ENCODE assay signal across 12 mouse cellular contexts in the genomic region with DNA sequence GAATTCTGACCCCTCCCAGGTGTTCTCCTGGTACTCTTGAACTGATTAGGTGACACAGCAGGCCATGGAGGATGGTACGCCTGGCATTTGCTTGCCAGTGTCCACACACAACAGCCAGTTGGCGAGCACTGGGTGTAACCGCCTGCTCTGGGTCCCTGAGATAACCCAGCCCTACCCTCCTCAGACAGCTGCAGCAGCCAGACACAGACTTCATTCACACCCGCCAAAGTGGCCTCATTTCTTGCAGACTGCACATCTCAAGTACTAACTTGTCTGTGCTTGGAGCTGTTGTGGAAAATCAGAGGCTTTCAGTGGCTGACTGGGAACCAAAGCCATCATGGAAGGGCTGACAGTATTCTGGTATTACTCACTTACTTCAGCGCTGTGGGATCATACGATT. TPM values are rescaled to one million over a fixed set of nuclear protein-coding genes. Genes with fewer than 3 reads are reported as not detected.
DNase-seq lines count a peak whose midpoint lies in the region; ATAC-seq lines count a peak whose summit lies in the region.
"Had no signal": no experiment of that assay in that cellular context is flagged by ENCODE, and none has a peak within 500 bp of the region (broad histone marks: within the 10 kb centered on the region; RNA-seq: fewer than 3 reads in every experiment).

No protein-coding gene starts in this region.

- H3K27me3 ChIP-seq in embryonic facial prominence, embryonic 13.5 days = peaks cover 4% of the 10 kb centered on the region; the same call in 1 of the 2 replicates
- peaks cover 27% of the 10 kb centered on the region for H3K27me3 ChIP-seq in embryonic facial prominence, embryonic 10.5 days (replicated peaks; ENCODE audit: low read depth, poor library complexity, severe bottlenecking)
- peaks cover 50% of the 10 kb centered on the region for H3K27me3 ChIP-seq in liver, embryonic 12.5 days (replicated peaks)
- no peaks in the 10 kb centered on the region for H3K27me3 ChIP-seq in stomach, embryonic 16.5 days (ENCODE audit: control insufficient read depth, insufficient read depth, low read length)

- no peaks in the 10 kb centered on the region for H3K9me3 ChIP-seq in embryonic facial prominence, embryonic 13.5 days
- no peaks in the 10 kb centered on the region for H3K9me3 ChIP-seq in embryonic facial prominence, embryonic 10.5 days
- no peaks in the 10 kb centered on the region for H3K9me3 ChIP-seq in liver, embryonic 12.5 days (replicated peaks)
- H3K9me3 ChIP-seq in stomach, embryonic 16.5 days (replicated peaks; ENCODE audit: control insufficient read depth, low read length) = no peaks in the 10 kb centered on the region

- no peak overlapping the region for H3K4me3 ChIP-seq in embryonic facial prominence, embryonic 13.5 days
- H3K4me3 ChIP-seq in embryonic facial prominence, embryonic 10.5 days = no peak overlapping the region
- H3K4me3 ChIP-seq in liver, embryonic 12.5 days = peak overlapping the region; percentile 6; the same call in 1 of the 2 replicates
- H3K4me3 ChIP-seq in stomach, embryonic 16.5 days (replicated peaks; ENCODE audit: low read length) = no peak overlapping the region

- no peak overlapping the region for H3K27ac ChIP-seq in embryonic facial prominence, embryonic 13.5 days
- H3K27ac ChIP-seq in embryonic facial prominence, embryonic 10.5 days (replicated peaks) = no peak overlapping the region
- peak overlapping the region; percentile 82 for H3K27ac ChIP-seq in liver, embryonic 12.5 days
- 0 out of 2 replicates have a peak overlapping the region, but pooled peaks have one; percentile 10 for H3K27ac ChIP-seq in stomach, embryonic 16.5 days (ENCODE audit: low read length)

- no peak overlapping the region for H3K9ac ChIP-seq in embryonic facial prominence, embryonic 13.5 days
- H3K9ac ChIP-seq in liver, embryonic 12.5 days = peak overlapping the region; percentile 25; the same call in 1 of the 2 replicates
- H3K9ac ChIP-seq in stomach, embryonic 16.5 days (ENCODE audit: low read length) = no peak overlapping the region

- DNase-seq in embryonic facial prominence, embryonic 10.5 days (ENCODE audit: low spot score) = no peak
- peak; percentile 44 for DNase-seq in lung, postnatal 10 days
- DNase-seq in lung, postnatal 36 days = no peak
- DNase-seq in layer of hippocampus, adult 9-10 months (ENCODE audit: low spot score) = no peak
- no peak for DNase-seq in urinary bladder, postnatal 25 days (ENCODE audit: low spot score)
- DNase-seq: cerebellum, adult 2 months; right cerebral cortex, postnatal 25 days had no signal

- no peaks in the 10 kb centered on the region for H3K36me3 ChIP-seq in embryonic facial prominence, embryonic 13.5 days
- no peaks in the 10 kb centered on the region for H3K36me3 ChIP-seq in embryonic facial prominence, embryonic 10.5 days (replicated peaks)
- H3K36me3 ChIP-seq in liver, embryonic 12.5 days = no peaks in the 10 kb centered on the region
- H3K36me3 ChIP-seq in stomach, embryonic 16.5 days (ENCODE audit: control insufficient read depth, insufficient read depth, low read length) = no peaks in the 10 kb centered on the region

- WGBS in embryonic facial prominence, embryonic 13.5 days = 70% methylated on average over 6 of the region's 6 CpGs
- 83% methylated on average over 6 of the region's 6 CpGs for WGBS in embryonic facial prominence, embryonic 10.5 days
- WGBS in liver, embryonic 12.5 days (ENCODE audit: insufficient replicate concordance) = 35% methylated on average over 6 of the region's 6 CpGs
- 51% methylated on average over 6 of the region's 6 CpGs for WGBS in stomach, embryonic 16.5 days

- no peaks in the 10 kb centered on the region for H3K4me1 ChIP-seq in embryonic facial prominence, embryonic 13.5 days
- peaks cover 11% of the 10 kb centered on the region; the same call in 1 of the 2 replicates for H3K4me1 ChIP-seq in embryonic facial prominence, embryonic 10.5 days
- H3K4me1 ChIP-seq in liver, embryonic 12.5 days = peaks cover 33% of the 10 kb centered on the region
- H3K4me1 ChIP-seq in stomach, embryonic 16.5 days (ENCODE audit: control insufficient read depth, insufficient read depth, low read length) = 0 out of 2 replicates have a peak, but pooled peaks cover 5% of the 10 kb centered on the region

- no peak overlapping the region for H3K4me2 ChIP-seq in embryonic facial prominence, embryonic 13.5 days
- peak overlapping the region; percentile 57 for H3K4me2 ChIP-seq in liver, embryonic 12.5 days
- H3K4me2 ChIP-seq in stomach, embryonic 16.5 days (ENCODE audit: low read depth, low read length) = no peak overlapping the region

- 0 out of 2 replicates have a peak, but pooled peaks have one; percentile 27 for ATAC-seq in embryonic facial prominence, embryonic 13.5 days (ENCODE audit: insufficient number of reproducible peaks, insufficient read depth, low FRiP score, low TSS enrichment, low read depth)
- peak; percentile 99 for ATAC-seq in liver, embryonic 12.5 days
- peak; percentile 77 for ATAC-seq in stomach, embryonic 16.5 days (ENCODE audit: insufficient read depth, low FRiP score)
- ATAC-seq: hindbrain, embryonic 16.5 days had no signal

RNA-seq across cellular contexts. Expression of gene A930018P22Rik, which starts 7.6 kb away (rescaled TPM):
- polyA plus RNA-seq in embryonic facial prominence, embryonic 13.5 days (2015; fragmentation: Nextera tagmentation; extraction: Ambion mirVana) = not detected in 2 replicates
- not detected in 2 replicates for polyA plus RNA-seq in embryonic facial prominence, embryonic 10.5 days (2016; fragmentation: Nextera tagmentation; extraction: Ambion mirVana)
- polyA plus RNA-seq in liver, embryonic 12.5 days (2016; fragmentation: Nextera tagmentation; extraction: Ambion mirVana) = 0.36 and 0.77 TPM in 2 replicates
- polyA plus RNA-seq in stomach, embryonic 16.5 days (2015; fragmentation: Nextera tagmentation; extraction: Ambion mirVana) = 0.22 TPM in 1 of 2 replicates, not detected in the other
- polyA plus RNA-seq: hindbrain, embryonic 16.5 days; lung, embryonic 16.5 days had no signal

RNA-seq across cellular contexts. Expression of gene Cd59a, which starts 34.6 kb away (rescaled TPM):
- 24.1 and 26.1 TPM in 2 replicates for polyA plus RNA-seq in embryonic facial prominence, embryonic 13.5 days (2015; fragmentation: Nextera tagmentation; extraction: Ambion mirVana)
- polyA plus RNA-seq in embryonic facial prominence, embryonic 10.5 days (2016; fragmentation: Nextera tagmentation; extraction: Ambion mirVana) = 21.7 and 22.4 TPM in 2 replicates
- 71.2 and 76.7 TPM in 2 replicates for polyA plus RNA-seq in liver, embryonic 12.5 days (2016; fragmentation: Nextera tagmentation; extraction: Ambion mirVana)
- polyA plus RNA-seq in stomach, embryonic 16.5 days (2015; fragmentation: Nextera tagmentation; extraction: Ambion mirVana) = 32.6 and 35.6 TPM in 2 replicates

Comparison
In these comparisons a context has a peak if more than half of its experiments do, and no peak if none do; other contexts are left out.
1. ATAC-seq: peak in every context shown above with its lines; median percentile 99 in liver, embryonic 12.5 days; 77 in stomach, embryonic 16.5 days; 27 in embryonic facial prominence, embryonic 13.5 days.
2. H3K27ac ChIP-seq: peak in liver, embryonic 12.5 days (single experiment) and stomach, embryonic 16.5 days (single experiment); none in embryonic facial prominence, embryonic 13.5 days (single experiment) and embryonic facial prominence, embryonic 10.5 days (single experiment).